Mouse (Mus musculus) stomach, embryonic 16.5 days (tissue): Measurements from ENCODE around the gene Chit1. TPM values are rescaled to one million over a fixed set of nuclear protein-coding genes. Genes with fewer than 3 reads are reported as not detected.

Source experiments
- ATAC-seq: fragments of 200-750 bp; cut with Nextera tagmentation; 2 replicates; pipeline ENCODE4 v1.8.0; 2017; ENCODE audit warnings: moderate number of reproducible peaks, moderate TSS enrichment; ENCODE audit not compliant: insufficient read depth, low FRiP score
- H3K27ac ChIP-seq: fragments of 300-500 bp; sonication (generic); 2 replicates; pipeline ENCODE4 v1.5.1; 2014; ENCODE audit warnings: low read length
- H3K27me3 ChIP-seq: fragments of 300-500 bp; sonication (generic); 2 replicates; pipeline ENCODE4 v1.6.1; 2014; ENCODE audit warnings: low read length, control low read depth, mixed read lengths; ENCODE audit not compliant: control insufficient read depth, insufficient read depth
- H3K36me3 ChIP-seq: fragments of 300-500 bp; sonication (generic); 2 replicates; pipeline ENCODE4 v1.6.1; 2014; ENCODE audit warnings: low read length; ENCODE audit not compliant: control insufficient read depth, insufficient read depth
- H3K4me1 ChIP-seq: fragments of 300-500 bp; sonication (generic); 2 replicates; pipeline ENCODE4 v1.6.1; 2014; ENCODE audit warnings: low read length, control low read depth, mixed read lengths; ENCODE audit not compliant: control insufficient read depth, insufficient read depth
- H3K4me2 ChIP-seq: fragments of 300-500 bp; sonication (generic); 2 replicates; pipeline ENCODE4 v1.6.1; 2014; ENCODE audit warnings: low read depth, low read length, mixed read lengths
- H3K4me3 ChIP-seq: fragments of 300-500 bp; sonication (generic); replicated peaks from 2 replicates; pipeline ENCODE4 v1.5.1; 2014; ENCODE audit warnings: mild to moderate bottlenecking, low read length
- H3K9ac ChIP-seq: fragments of 300-500 bp; sonication (generic); 2 replicates; pipeline ENCODE4 v1.6.1; 2014; ENCODE audit warnings: low read length
- H3K9me3 ChIP-seq: fragments of 300-500 bp; sonication (generic); replicated peaks from 2 replicates; pipeline ENCODE4 v1.6.1; 2016; ENCODE audit warnings: low read length, control low read depth; ENCODE audit not compliant: control insufficient read depth
- WGBS: fragments of 180-500 bp; shearing (Covaris S2); extraction: QIAGEN DNeasy Blood & Tissue Kit; methylation state at CpG from one replicate; pipeline ENCODE4 v1.1.7; 2014; 5-methylcytosine and 5-hydroxymethylcytosine counted together
- polyA plus RNA-seq: library from polyadenylated mRNA; unstranded; fragments of >200 nt; fragmentation: Nextera tagmentation; extraction: Ambion mirVana; gene quantifications from 2 replicates; pipeline ENCODE4 v1.2.1, GENCODE M21; 2015

Gene Chit1
- polyA plus RNA-seq, 1 experiment from 2014 or later = 4.8 TPM

- Histone ChIP-seq H3K9me3 (no peaks in the 10 kb centered on the region), H3K4me3 (no peak overlapping the region), H3K4me1 (no peaks in the 10 kb centered on the region), H3K4me2 (no peak overlapping the region), H3K9ac (no peak overlapping the region), H3K27ac (no peak overlapping the region), H3K27me3 (no peaks in the 10 kb centered on the region), H3K36me3 (no peaks in the 10 kb centered on the region)
- WGBS = 76% methylated on average over 3 of the region's 3 CpGs
- no peak for ATAC-seq
Measured at GRCm38 (mm10) chr1:134160404-134160803, 49.4 kb downstream of the Chit1 start.

GRCm38 (mm10) chr1:134161399-134161798, 50.4 kb downstream of the Chit1 start:
- no peak overlapping the region for H3K4me2 ChIP-seq
- H3K9ac ChIP-seq = no peak overlapping the region
- H3K9me3 ChIP-seq = no peaks in the 10 kb centered on the region
- no peak for ATAC-seq
- H3K4me3 ChIP-seq = no peak overlapping the region
- H3K36me3 ChIP-seq = no peaks in the 10 kb centered on the region
- H3K4me1 ChIP-seq = no peaks in the 10 kb centered on the region
- WGBS = 75% methylated on average over 6 of the region's 6 CpGs
- H3K27me3 ChIP-seq = no peaks in the 10 kb centered on the region
- no peak overlapping the region for H3K27ac ChIP-seq

GRCm38 (mm10) chr1:134162510-134163225, 51.6 kb downstream of the Chit1 start:
- H3K9ac ChIP-seq = no peak overlapping the region
- H3K36me3 ChIP-seq = no peaks in the 10 kb centered on the region
- ATAC-seq = no peak
- H3K4me1 ChIP-seq = no peaks in the 10 kb centered on the region
- H3K27ac ChIP-seq = no peak overlapping the region
- H3K27me3 ChIP-seq = no peaks in the 10 kb centered on the region
- H3K4me3 ChIP-seq = no peak overlapping the region
- H3K4me2 ChIP-seq = no peak overlapping the region
- 73% methylated on average over 6 of the region's 6 CpGs for WGBS
- no peaks in the 10 kb centered on the region for H3K9me3 ChIP-seq

- Histone ChIP-seq H3K9ac (no peak overlapping the region), H3K4me1 (no peaks in the 10 kb centered on the region), H3K4me2 (no peak overlapping the region), H3K36me3 (no peaks in the 10 kb centered on the region), H3K27ac (no peak overlapping the region), H3K9me3 (no peaks in the 10 kb centered on the region), H3K27me3 (no peaks in the 10 kb centered on the region), H3K4me3 (no peak overlapping the region)
- no peak for ATAC-seq
- WGBS = 89% methylated on average over 7 of the region's 7 CpGs
Measured at GRCm38 (mm10) chr1:134163476-134163875, 52.4 kb downstream of the Chit1 start.

GRCm38 (mm10) chr1:134164454-134164853, 53.4 kb downstream of the Chit1 start:
- H3K4me3 ChIP-seq = no peak overlapping the region
- no peak for ATAC-seq
- H3K9me3 ChIP-seq = no peaks in the 10 kb centered on the region
- H3K9ac ChIP-seq = no peak overlapping the region
- no peaks in the 10 kb centered on the region for H3K27me3 ChIP-seq
- H3K27ac ChIP-seq = no peak overlapping the region
- no peaks in the 10 kb centered on the region for H3K4me1 ChIP-seq
- WGBS = 62% methylated on average over 4 of the region's 4 CpGs
- no peaks in the 10 kb centered on the region for H3K36me3 ChIP-seq
- no peak overlapping the region for H3K4me2 ChIP-seq

GRCm38 (mm10) chr1:134166547-134166946, 55.5 kb downstream of the Chit1 start:
- ATAC-seq = no peak
- WGBS = 87% methylated on average over 3 of the region's 3 CpGs

GRCm38 (mm10) chr1:134167416-134168305, 56.6 kb downstream of the Chit1 start:
- Histone ChIP-seq H3K27me3 (no peaks in the 10 kb centered on the region), H3K27ac (no peak overlapping the region), H3K4me2 (no peak overlapping the region), H3K36me3 (no peaks in the 10 kb centered on the region), H3K9me3 (no peaks in the 10 kb centered on the region), H3K4me3 (no peak overlapping the region), H3K9ac (no peak overlapping the region), H3K4me1 (no peaks in the 10 kb centered on the region)
- WGBS = 60% methylated on average over 14 of the region's 14 CpGs
- no peak for ATAC-seq

More at GRCm38 (mm10) chr1:134166547-134166946, 55.5 kb downstream of the Chit1 start:
- Histone ChIP-seq H3K27ac (no peak overlapping the region), H3K27me3 (no peaks in the 10 kb centered on the region), H3K4me2 (no peak overlapping the region), H3K9ac (no peak overlapping the region), H3K9me3 (no peaks in the 10 kb centered on the region), H3K4me1 (no peaks in the 10 kb centered on the region), H3K36me3 (no peaks in the 10 kb centered on the region), H3K4me3 (no peak overlapping the region)

GRCm38 (mm10) chr1:134168567-134168966, 57.5 kb downstream of the Chit1 start:
- WGBS = 60% methylated on average over 3 of the region's 3 CpGs
- no peaks in the 10 kb centered on the region for H3K36me3 ChIP-seq
- no peak overlapping the region for H3K4me2 ChIP-seq
- ATAC-seq = no peak; the same call in 1 of the 2 replicates
- no peak overlapping the region for H3K9ac ChIP-seq
- no peaks in the 10 kb centered on the region for H3K4me1 ChIP-seq
- H3K27ac ChIP-seq = no peak overlapping the region
- H3K27me3 ChIP-seq = no peaks in the 10 kb centered on the region
- no peaks in the 10 kb centered on the region for H3K9me3 ChIP-seq
- no peak overlapping the region for H3K4me3 ChIP-seq
